Mouse (Mus musculus) spleen, embryonic (tissue): ENCODE measurements at regions not wholly inside any gene's neighbourhood (a gene's known extent, or its start where the extent isn't known, plus 50 kb on each side); places are given as distances from the start of the nearest gene placed in this dataset.

Source experiments
- CTCF ChIA-PET: fragments of 350-600 bp; sonication (Branson Sonifier 250); formaldehyde crosslinking; loops from one replicate; lab custom pipeline; 2022; lab: Charles Lee

DNA sequence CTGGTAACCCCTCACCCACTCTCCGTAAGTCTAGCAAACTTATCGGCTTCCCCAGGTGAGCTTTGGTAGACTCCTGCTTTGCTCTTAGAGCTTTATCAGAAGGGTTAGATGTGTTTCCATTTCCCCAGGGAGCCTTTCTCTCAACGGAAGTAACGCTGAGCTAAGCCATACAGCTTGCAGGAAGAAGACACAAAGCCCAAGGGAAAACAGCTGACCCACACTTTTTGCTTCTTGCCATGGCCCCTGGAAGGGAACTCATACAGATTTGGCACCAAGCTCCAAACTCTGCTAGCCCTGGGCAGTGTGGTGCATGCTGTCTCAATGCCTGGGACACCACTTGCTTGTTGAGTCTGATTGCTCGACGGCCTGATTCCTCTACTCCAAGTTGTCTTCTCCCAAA is 242.6 kb downstream of the Sipa1l2 start:
- CTCF ChIA-PET = no interaction called here

DNA sequence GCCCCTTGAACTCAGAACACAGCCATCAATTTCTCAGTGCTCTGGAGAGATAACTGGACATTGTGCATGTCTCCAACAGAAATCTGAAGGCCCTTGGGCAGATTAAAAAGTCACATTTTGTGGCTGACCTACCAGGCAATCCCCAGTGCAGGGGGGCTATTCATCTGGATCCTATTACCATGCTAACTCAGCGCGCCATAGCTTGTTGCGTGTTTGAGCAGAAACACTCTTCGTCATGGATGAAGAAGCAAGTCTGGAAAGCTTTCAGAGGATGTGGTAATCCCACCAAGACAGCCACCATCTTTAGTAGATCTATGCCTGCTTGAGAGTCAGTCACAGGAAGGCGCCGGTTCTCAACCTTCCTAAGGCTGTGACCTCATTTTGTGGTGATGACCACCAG is 243.9 kb downstream of the Sipa1l2 start:
- CTCF ChIA-PET = no interaction called here

DNA sequence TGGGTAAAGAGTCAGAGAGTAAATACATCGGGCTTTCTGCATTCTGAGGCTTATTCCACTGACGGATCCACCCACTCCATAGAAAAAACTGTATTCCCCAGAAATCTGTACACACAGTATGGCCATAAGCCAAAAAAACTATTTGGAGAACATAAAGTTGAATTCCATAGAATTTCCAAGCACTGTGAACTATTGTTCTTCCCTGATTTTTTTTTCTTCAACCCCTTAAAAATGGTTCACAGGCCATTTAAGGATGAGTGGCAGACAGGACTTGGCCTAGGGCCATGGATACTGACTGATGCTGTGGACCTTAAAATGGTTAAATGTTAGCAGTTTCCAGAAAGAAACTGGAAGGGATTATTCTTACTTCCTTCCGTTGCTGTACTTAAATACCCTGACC is 247.0 kb downstream of the Sipa1l2 start:
- CTCF ChIA-PET = no interaction called here

DNA sequence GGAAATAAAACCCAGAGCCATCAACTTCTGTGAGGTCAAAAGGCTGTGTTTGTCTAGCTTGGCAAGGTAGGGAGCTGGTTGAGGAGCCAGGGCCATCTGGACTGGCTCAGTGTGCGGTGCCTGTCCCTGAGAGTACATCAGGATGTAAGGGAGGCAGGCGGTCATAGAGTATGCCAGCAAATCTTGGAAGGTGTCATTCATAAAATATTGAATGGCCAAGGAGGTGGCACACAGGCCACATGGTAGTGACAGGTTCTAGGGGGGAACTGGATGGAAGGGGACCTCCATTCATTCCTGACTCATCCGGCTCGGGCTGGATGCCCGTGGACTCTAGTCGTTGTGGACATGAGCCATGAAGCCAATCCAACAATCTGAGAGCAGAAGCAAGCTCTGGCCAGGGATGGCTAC is 252.0 kb downstream of the Sipa1l2 start:
- CTCF ChIA-PET = no interaction called here

DNA sequence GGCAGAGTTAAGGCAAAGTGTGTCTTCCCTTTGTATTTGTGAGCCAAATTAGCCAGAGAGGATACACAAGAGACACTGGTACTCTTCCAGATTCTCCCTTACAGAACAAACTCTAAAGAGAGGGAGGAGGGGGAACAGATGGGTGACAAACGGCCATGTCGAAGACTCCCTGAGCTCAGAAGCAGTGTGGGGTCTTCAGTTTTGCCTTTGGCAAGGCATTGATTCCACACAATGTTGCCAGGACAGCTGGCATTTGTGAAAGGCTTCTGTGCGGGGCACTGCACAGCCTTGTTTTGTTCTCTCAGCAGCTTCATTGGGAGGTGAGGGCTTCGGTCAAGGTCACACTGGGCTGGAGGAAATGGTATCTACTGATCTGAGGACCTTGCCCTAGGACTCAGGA is 253.9 kb downstream of the Sipa1l2 start:
- CTCF ChIA-PET = no interaction called here

DNA sequence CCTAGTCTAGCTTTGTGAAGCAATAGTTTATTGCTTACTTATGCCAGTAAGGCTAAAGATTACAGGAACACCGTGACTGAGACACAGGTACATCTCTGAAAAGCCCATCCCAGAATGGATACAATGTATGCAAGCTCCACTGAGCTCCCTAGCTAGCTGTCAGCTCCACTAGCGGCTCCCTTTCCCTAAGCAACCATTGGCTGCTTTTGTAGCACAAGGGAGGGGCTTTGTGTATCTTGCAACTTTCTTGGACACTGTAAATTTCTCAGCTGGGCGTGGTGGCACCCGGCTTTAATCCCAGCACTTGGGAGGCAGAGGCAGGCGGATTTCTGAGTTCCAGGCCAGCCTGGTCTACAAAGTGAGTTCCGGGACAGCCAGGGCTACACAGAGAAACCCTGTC is 254.6 kb downstream of the Sipa1l2 start:
- CTCF ChIA-PET = no interaction called here

DNA sequence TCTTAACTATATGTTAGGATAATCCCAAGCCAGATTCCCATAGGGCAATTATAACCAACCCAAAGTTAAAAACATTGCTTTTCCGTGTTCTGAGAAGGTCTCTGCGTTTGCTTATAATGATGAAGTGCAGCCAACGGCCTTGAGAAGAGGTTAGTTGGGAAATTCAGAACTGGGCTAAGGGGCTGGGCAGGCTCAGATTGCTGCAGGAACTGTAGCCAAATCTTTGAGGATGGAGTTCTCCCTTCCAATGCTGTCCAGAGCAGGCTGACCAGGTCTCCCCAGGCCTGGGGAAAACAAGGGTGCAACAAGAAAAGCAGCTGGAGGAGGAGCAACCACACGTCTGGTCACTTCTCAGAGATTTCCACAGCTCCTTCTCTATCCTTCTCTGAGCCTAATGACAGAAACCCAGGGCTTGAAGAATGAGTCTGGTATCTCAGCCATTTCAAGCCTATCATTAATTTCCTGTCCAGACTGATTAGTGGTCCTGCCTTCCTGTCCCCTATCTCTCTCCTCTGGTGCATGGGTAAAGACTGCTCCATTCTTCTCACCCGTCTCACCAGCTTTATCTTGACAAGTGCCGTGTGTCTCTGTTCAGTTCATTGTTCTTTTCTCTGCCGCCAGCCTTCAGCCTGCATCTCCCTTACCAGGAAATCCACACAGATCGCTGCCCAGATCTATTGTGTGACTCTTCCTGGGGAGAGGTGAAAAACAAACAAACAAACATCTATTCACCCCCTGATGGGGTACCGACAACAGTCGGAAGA is 255.2 kb downstream of the Sipa1l2 start:
- CTCF ChIA-PET = no interaction called here

DNA sequence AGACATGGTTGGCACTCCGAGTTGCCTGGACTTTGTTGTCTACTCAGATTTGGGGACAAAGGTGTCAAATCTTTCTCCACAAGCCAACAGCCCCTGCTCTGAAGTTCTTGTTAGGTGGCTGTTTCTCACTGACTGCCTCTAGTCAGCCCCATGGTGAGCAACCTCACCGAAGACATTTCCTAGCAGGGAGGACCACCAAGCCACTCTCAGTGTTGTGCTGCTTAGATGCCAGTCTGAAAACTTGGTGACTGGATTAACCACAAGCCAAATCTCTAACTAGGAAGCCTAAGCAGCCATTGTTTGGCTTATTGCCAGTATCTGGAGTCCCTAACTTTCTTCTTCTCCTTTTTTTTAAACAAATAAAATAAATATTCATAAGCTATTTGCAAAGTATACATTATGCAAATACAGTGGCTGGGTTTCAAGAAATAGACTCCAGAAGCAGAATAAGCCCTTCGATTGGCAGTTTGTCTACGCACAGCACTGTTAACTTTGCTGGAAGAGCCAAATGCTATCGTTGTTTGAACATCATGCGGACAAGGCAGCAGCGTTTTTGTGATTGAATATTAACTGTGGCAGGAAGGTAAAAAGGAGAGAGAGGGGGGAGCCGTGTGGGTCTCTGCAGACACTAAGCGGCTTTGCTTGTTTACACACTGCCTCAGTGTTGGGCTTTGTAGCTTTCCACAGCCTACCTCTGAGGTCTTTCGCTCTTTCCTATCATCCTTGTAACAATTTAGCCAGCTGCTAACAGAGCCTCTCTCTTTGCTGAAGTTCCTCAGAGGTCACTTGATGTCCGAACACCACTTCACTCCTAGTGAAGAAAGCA is 257.4 kb downstream of the Disc1 start:
- CTCF ChIA-PET = no interaction called here
